Comparison of ENCODE assay signal across 26 mouse cellular contexts in the genomic region with DNA sequence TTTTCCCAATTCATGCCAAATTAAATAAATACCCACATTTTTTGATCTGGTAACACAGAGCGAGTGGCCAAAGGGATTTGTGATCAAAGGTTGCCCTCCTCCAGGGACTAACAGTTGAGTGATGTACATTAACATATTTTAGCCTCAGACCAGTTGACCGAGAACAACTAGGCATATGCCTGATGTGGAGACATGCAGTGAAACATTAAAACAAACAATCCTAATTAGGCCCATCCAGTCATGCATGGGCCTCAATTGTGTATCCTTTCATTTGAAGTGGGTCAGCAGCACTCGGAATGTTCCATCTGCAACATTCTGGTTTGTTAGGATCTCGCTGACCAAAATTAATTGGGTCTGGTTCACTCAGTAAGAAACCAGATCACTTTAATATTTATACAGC.
DNase-seq lines count a peak whose midpoint lies in the region; ATAC-seq and TF ChIP-seq lines count a peak whose summit lies in the region.
"Had no signal": no experiment of that assay in that cellular context is flagged by ENCODE, and none has a peak within 500 bp of the region (broad histone marks: within the 10 kb centered on the region; RNA-seq: fewer than 3 reads in every experiment).

No protein-coding gene starts in this region.

- no peak overlapping the region for H3K9ac ChIP-seq in liver, adult 2 months (ENCODE audit: low read depth, low read length)
- H3K9ac ChIP-seq in liver, postnatal 0 days (replicated peaks) = no peak overlapping the region
- H3K9ac ChIP-seq in intestine, embryonic 16.5 days (ENCODE audit: low read depth, low read length) = no peak overlapping the region
- H3K9ac ChIP-seq: embryonic facial prominence, embryonic 13.5 days; heart, embryonic 15.5 days; hindbrain, embryonic 13.5 days had no signal

- WGBS in liver, adult 2 months = 57% methylated on average over 4 of the region's 4 CpGs
- 92% methylated on average over 4 of the region's 4 CpGs for WGBS in liver, postnatal 0 days (ENCODE audit: insufficient replicate concordance)
- WGBS in intestine, embryonic 16.5 days = 81% methylated on average over 4 of the region's 4 CpGs

- no peak for TF ChIP-seq EP300 in liver, postnatal 0 days (IDR thresholded peaks at IDR 0.05; ENCODE audit: low read depth)

- H3K36me3 ChIP-seq in liver, adult 2 months (ENCODE audit: control insufficient read depth, insufficient read depth, low read length) = no peaks in the 10 kb centered on the region
- no peaks in the 10 kb centered on the region for H3K36me3 ChIP-seq in liver, postnatal 0 days (replicated peaks; ENCODE audit: insufficient read depth, low read length)
- H3K36me3 ChIP-seq in intestine, embryonic 16.5 days (ENCODE audit: control insufficient read depth, insufficient read depth, low read length) = no peaks in the 10 kb centered on the region
- H3K36me3 ChIP-seq: embryonic facial prominence, embryonic 13.5 days; forebrain, embryonic 10.5 days; G1E; heart, embryonic 15.5 days; hindbrain, embryonic 13.5 days had no signal

- peak; percentile 2 for DNase-seq in embryo, embryonic 11 days
- DNase-seq in embryo, embryonic 10.5 days (ENCODE audit: low spot score) = no peak
- DNase-seq in liver, adult 2 months (ENCODE audit: extremely low read depth, low read depth, low spot score) = peak; percentile 63
- DNase-seq in liver, postnatal 0 days = no peak
- peak; percentile 74 for DNase-seq in retina, embryonic 14.5 days (ENCODE audit: low spot score)
- no peak for DNase-seq in lung, postnatal 14 days
- DNase-seq: adrenal gland, adult 2 months; adrenal gland, postnatal 25 days; B cell, adult 2 months; cerebellum, adult 18-20 months; cerebellum, adult 9-11 months; cerebellum, postnatal 36 days; heart, adult 2 months; heart, postnatal 14 days had no signal

- H3K9me3 ChIP-seq in liver, postnatal 0 days (ENCODE audit: low read length) = no peaks in the 10 kb centered on the region
- H3K9me3 ChIP-seq in intestine, embryonic 16.5 days (ENCODE audit: control insufficient read depth, low read length) = no peaks in the 10 kb centered on the region
- H3K9me3 ChIP-seq: embryonic facial prominence, embryonic 13.5 days; forebrain, embryonic 10.5 days; G1E; heart, embryonic 15.5 days; hindbrain, embryonic 13.5 days had no signal

- H3K27ac ChIP-seq in liver, adult 2 months (replicated peaks; ENCODE audit: insufficient read depth, low read depth, low read length) = no peak overlapping the region; the same call in 1 of the 2 replicates
- no peak overlapping the region for H3K27ac ChIP-seq in liver, postnatal 0 days (ENCODE audit: low read depth)
- no peak overlapping the region for H3K27ac ChIP-seq in intestine, embryonic 16.5 days (ENCODE audit: low read length)
- H3K27ac ChIP-seq: embryonic facial prominence, embryonic 13.5 days; forebrain, embryonic 10.5 days; heart, adult 2 months; heart, embryonic 15.5 days; hindbrain, embryonic 13.5 days; hindbrain, postnatal 0 days had no signal

- no peaks in the 10 kb centered on the region for H3K27me3 ChIP-seq in liver, adult 2 months (ENCODE audit: control insufficient read depth, insufficient read depth, low read length)
- no peaks in the 10 kb centered on the region for H3K27me3 ChIP-seq in liver, postnatal 0 days (ENCODE audit: insufficient read depth, low read length)
- H3K27me3 ChIP-seq in intestine, embryonic 16.5 days (replicated peaks; ENCODE audit: control insufficient read depth, insufficient read depth, low read length) = no peaks in the 10 kb centered on the region
- H3K27me3 ChIP-seq: embryonic facial prominence, embryonic 13.5 days; heart, embryonic 15.5 days; hindbrain, embryonic 13.5 days had no signal

- no peak overlapping the region for H3K4me3 ChIP-seq in liver, adult 2 months (ENCODE audit: insufficient read depth, low read depth, low read length)
- no peak overlapping the region for H3K4me3 ChIP-seq in liver, postnatal 0 days (ENCODE audit: low read depth, low read length)
- H3K4me3 ChIP-seq in intestine, embryonic 16.5 days (ENCODE audit: low read length) = no peak overlapping the region
- H3K4me3 ChIP-seq: embryonic facial prominence, embryonic 13.5 days; erythroblast, embryonic 14.5 days; forebrain, embryonic 10.5 days; heart, adult 2 months; heart, embryonic 15.5 days; hindbrain, embryonic 13.5 days had no signal

- no peak for ATAC-seq in liver, postnatal 0 days
- no peak for ATAC-seq in intestine, embryonic 16.5 days
- ATAC-seq: activated CD4-positive, CD25-positive, alpha-beta regulatory T cell, adult 4 months; CD4-positive, CD25-positive, alpha-beta regulatory T cell, adult 4 months; forebrain, embryonic 14.5 days; hindbrain, postnatal 0 days had no signal

- H3K79me2 ChIP-seq in liver, adult 2 months (ENCODE audit: control insufficient read depth, insufficient read depth, low read length) = no peaks in the 10 kb centered on the region

- no peak overlapping the region for H3K4me2 ChIP-seq in liver, postnatal 0 days (ENCODE audit: low read depth, low read length)
- H3K4me2 ChIP-seq in intestine, embryonic 16.5 days (ENCODE audit: low read depth, low read length) = no peak overlapping the region
- H3K4me2 ChIP-seq: embryonic facial prominence, embryonic 13.5 days; heart, embryonic 11.5 days; heart, embryonic 15.5 days; hindbrain, embryonic 13.5 days had no signal

- TF ChIP-seq POLR2A in liver, adult 2 months (IDR thresholded peaks at IDR 0.05; ENCODE audit: extremely low read depth, insufficient read depth, low read length) = no peak

- H3K4me1 ChIP-seq in liver, adult 2 months (ENCODE audit: control insufficient read depth, insufficient read depth, low read length) = peaks cover 10% of the 10 kb centered on the region
- no peaks in the 10 kb centered on the region for H3K4me1 ChIP-seq in liver, postnatal 0 days (ENCODE audit: insufficient read depth)
- no peaks in the 10 kb centered on the region for H3K4me1 ChIP-seq in intestine, embryonic 16.5 days (ENCODE audit: control insufficient read depth, insufficient read depth, low read length)
- H3K4me1 ChIP-seq: embryonic facial prominence, embryonic 13.5 days; forebrain, embryonic 10.5 days; heart, embryonic 15.5 days; hindbrain, embryonic 13.5 days had no signal

- TF ChIP-seq CTCF in liver, adult 2 months (IDR thresholded peaks at IDR 0.05; ENCODE audit: low read depth, low read length) = no peak
- no peak for TF ChIP-seq CTCF in liver, postnatal 0 days (IDR thresholded peaks at IDR 0.05; ENCODE audit: low read depth)

Comparison
In these comparisons a context has a peak if more than half of its experiments do, and no peak if none do; other contexts are left out.
1. DNase-seq: peak in embryo, embryonic 11 days (single experiment), liver, adult 2 months (single experiment) and retina, embryonic 14.5 days (single experiment); none in embryo, embryonic 10.5 days (single experiment), liver, postnatal 0 days (single experiment) and lung, postnatal 14 days (single experiment).